Mouse (Mus musculus) hindbrain, embryonic 10.5 days (tissue): ENCODE measurements around the gene Prim1. TPM values are rescaled to one million over a fixed set of nuclear protein-coding genes. Genes with fewer than 3 reads are reported as not detected.

Experiments used
- DNase-seq: peaks from one replicate; pipeline ENCODE4 v3.0.0-alpha.2; 2017; ENCODE audit warnings: low spot score
- H3K27ac ChIP-seq: fragments of 300-500 bp; sonication (generic); 2 replicates; pipeline ENCODE4 v1.5.1; 2016; ENCODE audit warnings: mild to moderate bottlenecking, moderate library complexity
- H3K27me3 ChIP-seq: fragments of 300-500 bp; sonication (generic); 2 replicates; pipeline ENCODE4 v1.6.1; 2016; ENCODE audit warnings: mild to moderate bottlenecking; ENCODE audit not compliant: poor library complexity, insufficient read depth, severe bottlenecking
- H3K36me3 ChIP-seq: fragments of 300-500 bp; sonication (generic); 2 replicates; pipeline ENCODE4 v1.6.1; 2016; ENCODE audit warnings: mild to moderate bottlenecking, moderate library complexity
- H3K4me1 ChIP-seq: fragments of 300-500 bp; sonication (generic); replicated peaks from 2 replicates; pipeline ENCODE4 v1.6.1; 2016; ENCODE audit warnings: mild to moderate bottlenecking
- H3K4me3 ChIP-seq: fragments of 300-500 bp; sonication (generic); 2 replicates; pipeline ENCODE4 v1.5.1; 2016; ENCODE audit warnings: mild to moderate bottlenecking, moderate library complexity
- H3K9me3 ChIP-seq: fragments of 300-500 bp; sonication (generic); 2 replicates; pipeline ENCODE4 v1.6.1; 2016; ENCODE audit warnings: mild to moderate bottlenecking, moderate library complexity
- WGBS: fragments of 180-500 bp; shearing (Covaris S2); methylation state at CpG from one replicate; pipeline ENCODE4 v1.1.7; 2016; 5-methylcytosine and 5-hydroxymethylcytosine counted together
- polyA plus RNA-seq: library from polyadenylated mRNA; unstranded; fragments of >200 nt; fragmentation: Nextera tagmentation; extraction: Ambion mirVana; gene quantifications from 2 replicates; pipeline ENCODE4 v1.2.1, GENCODE M21; 2016

The Prim1 gene
- 82.4 and 108 TPM in 2 replicates for polyA plus RNA-seq

DNA sequence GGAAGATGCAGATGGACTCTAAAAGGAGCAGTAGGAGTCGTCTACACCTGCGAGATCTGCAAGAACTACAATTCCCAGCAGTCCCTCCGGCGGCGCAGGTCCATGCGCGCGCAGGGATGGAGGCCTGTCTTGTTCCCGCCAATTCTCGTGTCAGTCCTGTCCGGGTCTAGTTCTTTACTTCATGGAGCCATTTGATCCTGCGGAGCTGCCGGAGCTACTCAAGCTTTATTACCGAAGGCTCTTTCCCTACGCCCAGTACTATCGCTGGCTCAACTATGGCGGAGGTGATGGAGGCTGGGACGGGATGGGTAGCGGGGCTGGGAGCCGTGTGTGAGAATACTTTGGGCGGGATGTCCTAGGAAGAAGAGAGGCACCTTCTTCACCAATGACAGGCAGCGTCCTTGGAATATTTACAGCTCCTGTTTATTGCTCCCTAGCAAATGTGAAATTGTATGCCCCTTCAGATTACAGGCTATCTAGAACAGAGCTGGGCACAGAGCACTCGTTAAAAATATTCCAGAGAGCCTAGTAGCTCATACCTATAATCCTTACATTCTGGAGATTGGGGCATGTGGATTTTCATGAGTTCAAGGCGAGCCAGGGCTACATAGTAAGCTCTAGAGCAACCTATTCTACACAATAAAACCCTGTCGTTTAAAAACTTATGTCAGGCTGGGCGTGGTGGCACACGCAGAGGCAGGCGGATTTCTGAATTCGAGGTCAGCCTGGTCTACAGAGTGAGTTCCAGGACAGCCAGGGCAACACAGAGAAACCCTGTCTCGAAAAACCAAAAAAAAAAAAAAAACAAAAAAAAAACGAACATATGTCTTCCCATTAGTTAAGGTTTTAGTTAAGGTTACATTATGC, at the start of gene Prim1:
Gene Prim1 (plus strand): TSS at position 101 of the 867 bp plus-strand sequence.
- peak; percentile 89 for DNase-seq
- 6% methylated on average over 31 of the region's 31 CpGs for WGBS
- H3K4me3 ChIP-seq = peak within 1 kb of the TSS; percentile 64
- no peaks in the 10 kb centered on the region for H3K27me3 ChIP-seq
- peak within 1 kb of the TSS; percentile 90 for H3K27ac ChIP-seq
- H3K4me1 ChIP-seq = peaks cover 17% of the 10 kb centered on the region
- no peaks in the 10 kb centered on the region for H3K9me3 ChIP-seq
- H3K36me3 ChIP-seq = peaks cover 28% of the 10 kb centered on the region

DNA sequence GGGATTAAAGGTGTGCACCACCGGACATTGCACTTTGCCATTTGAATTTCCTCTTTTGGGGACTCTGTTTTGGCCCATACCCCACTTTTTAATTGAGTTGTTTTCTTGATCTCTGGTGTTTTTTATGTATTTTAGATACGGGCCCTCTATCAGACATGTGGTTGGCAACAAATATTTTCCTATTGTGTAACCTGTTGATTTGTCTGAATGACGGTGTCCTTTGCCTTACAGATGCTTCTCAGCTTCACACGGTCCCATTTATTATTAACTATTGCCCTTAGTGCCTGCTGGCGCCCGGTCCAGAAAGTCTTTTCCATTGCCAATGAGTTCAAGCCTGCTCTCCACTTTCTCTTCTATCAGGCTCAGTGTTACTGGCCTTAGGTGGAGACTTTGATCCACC, 48.5 kb upstream of the Prim1 start:
- H3K36me3 ChIP-seq = no peaks in the 10 kb centered on the region
- 90% methylated on average over 6 of the region's 6 CpGs for WGBS
- 0 out of 2 replicates have a peak, but pooled peaks cover 2% of the 10 kb centered on the region for H3K9me3 ChIP-seq
- no peak overlapping the region for H3K27ac ChIP-seq
- no peaks in the 10 kb centered on the region for H3K27me3 ChIP-seq
- no peak overlapping the region for H3K4me3 ChIP-seq
- H3K4me1 ChIP-seq = 0 out of 2 replicates have a peak, but pooled peaks cover 6% of the 10 kb centered on the region
- no peak for DNase-seq

DNA sequence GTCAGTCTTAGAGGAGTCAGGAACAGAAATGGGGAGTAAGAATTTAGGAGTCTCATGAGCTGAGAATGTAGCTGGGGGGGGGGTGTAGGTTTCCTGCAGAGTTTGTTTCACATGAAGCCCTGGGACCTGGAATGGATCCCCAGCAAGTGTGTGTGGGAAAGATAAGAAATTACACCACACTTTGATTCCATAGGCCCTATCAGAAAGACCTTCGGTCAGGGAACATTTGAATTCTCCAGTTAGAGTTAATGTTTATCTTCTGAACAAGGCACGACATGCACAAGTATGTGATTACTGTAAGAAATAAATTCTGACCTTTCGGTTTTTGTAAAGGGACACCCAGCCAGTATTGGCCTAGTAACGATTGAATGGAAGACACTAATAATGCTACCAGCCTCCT, 45.1 kb upstream of the Prim1 start:
- Histone ChIP-seq H3K36me3 (no peaks in the 10 kb centered on the region), H3K9me3 (no peaks in the 10 kb centered on the region), H3K4me3 (no peak overlapping the region), H3K4me1 (0 out of 2 replicates have a peak, but pooled peaks cover 6% of the 10 kb centered on the region), H3K27me3 (no peaks in the 10 kb centered on the region), H3K27ac (0 out of 2 replicates have a peak overlapping the region, but pooled peaks have one; percentile 23)
- 83% methylated on average over 4 of the region's 4 CpGs for WGBS
- no peak for DNase-seq

DNA sequence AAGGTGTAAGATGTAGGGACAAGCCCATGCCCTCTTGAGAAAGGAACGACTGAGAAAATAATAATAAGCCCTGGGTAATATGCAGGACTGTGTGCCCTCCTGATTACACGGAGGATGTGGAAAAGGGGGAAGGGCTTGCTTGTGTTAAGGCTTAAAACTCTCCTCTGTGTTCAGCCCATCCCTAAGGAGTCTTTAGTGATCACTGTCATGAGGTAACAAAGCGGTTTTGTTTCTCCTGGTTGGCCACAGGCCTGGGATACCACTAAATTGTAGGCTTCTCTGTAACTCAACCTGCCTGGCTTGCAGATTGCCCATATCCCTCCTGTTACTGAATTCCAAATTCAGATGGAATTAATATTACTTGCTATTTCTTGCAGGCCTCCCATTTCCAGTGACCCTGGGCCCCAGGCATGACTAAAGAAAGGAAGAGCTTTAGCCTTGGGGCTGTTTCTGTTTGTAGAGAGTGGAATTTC, 44.6 kb upstream of the Prim1 start:
- Histone ChIP-seq H3K36me3 (no peaks in the 10 kb centered on the region), H3K4me3 (no peak overlapping the region), H3K4me1 (0 out of 2 replicates have a peak, but pooled peaks cover 7% of the 10 kb centered on the region), H3K9me3 (no peaks in the 10 kb centered on the region), H3K27me3 (no peaks in the 10 kb centered on the region), H3K27ac (no peak overlapping the region)
- DNase-seq = no peak
- WGBS = 46% methylated on average over 3 of the region's 3 CpGs

DNA sequence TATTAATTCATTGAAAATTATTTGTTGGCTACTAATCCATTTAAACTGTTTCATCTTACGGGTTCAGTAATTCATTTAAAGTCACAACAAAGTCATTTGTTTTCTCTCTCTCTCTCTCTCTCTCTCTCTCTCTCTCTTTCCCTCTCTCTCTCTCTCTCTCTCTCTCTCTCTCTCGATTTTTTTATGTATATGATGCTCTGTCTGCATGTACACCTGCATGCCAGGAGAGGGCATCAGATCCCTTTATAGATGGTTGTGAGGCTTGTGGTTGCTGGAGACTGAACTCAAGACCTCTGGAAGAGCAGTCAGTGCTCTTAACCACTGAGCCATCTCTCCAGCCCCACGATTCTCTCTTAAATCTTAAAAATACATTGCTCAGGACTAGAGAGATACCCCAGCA, 43.8 kb upstream of the Prim1 start:
- no peaks in the 10 kb centered on the region for H3K9me3 ChIP-seq
- DNase-seq = no peak
- H3K36me3 ChIP-seq = no peaks in the 10 kb centered on the region
- H3K27me3 ChIP-seq = no peaks in the 10 kb centered on the region
- no peak overlapping the region for H3K4me3 ChIP-seq
- 79% methylated on average over 3 of the region's 3 CpGs for WGBS
- H3K27ac ChIP-seq = no peak overlapping the region
- H3K4me1 ChIP-seq = 0 out of 2 replicates have a peak, but pooled peaks cover 9% of the 10 kb centered on the region

DNA sequence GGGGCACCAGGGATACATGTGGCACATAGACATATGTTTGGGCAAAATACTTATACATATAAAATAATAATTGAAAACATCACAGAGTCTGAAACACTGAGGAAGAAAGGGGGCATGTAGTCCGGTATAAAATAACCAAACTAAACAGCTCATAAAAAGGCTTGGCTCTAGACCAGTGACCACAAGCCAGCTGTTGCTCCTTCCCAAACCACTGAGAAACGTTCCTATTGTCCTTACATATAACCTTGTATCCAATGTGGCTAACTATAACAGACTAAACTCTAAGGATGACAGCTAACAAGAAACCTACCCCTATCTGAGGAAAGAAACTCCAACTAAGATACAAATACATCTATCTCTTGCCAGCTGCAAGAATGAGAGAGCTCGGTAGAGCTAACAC, 40.9 kb upstream of the Prim1 start:
- Histone ChIP-seq H3K4me1 (0 out of 2 replicates have a peak, but pooled peaks cover 9% of the 10 kb centered on the region), H3K36me3 (no peaks in the 10 kb centered on the region), H3K9me3 (no peaks in the 10 kb centered on the region), H3K4me3 (no peak overlapping the region), H3K27me3 (no peaks in the 10 kb centered on the region), H3K27ac (no peak overlapping the region)
- WGBS = 80% methylated on average over 3 of the region's 3 CpGs
- no peak for DNase-seq

DNA sequence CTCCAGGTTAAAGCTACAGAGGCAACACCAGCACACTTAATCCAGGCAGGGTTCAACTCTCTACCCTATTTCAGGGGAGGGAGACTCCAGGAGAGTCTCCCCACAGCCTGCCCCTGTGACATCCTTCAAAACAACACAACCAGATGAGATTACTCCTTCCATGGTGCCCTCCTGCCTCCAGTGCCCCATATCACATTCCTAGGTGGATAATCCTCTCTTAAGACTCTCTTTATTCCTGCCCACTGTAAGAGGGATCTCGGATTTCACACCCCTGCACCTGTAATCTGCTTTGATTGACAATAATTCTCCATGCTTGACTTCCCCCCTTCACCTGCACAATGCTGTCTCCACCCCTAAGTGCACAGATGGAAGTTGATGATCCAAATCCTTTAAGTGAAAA, 39.5 kb upstream of the Prim1 start:
- Histone ChIP-seq H3K27ac (no peak overlapping the region), H3K4me3 (no peak overlapping the region), H3K4me1 (0 out of 2 replicates have a peak, but pooled peaks cover 5% of the 10 kb centered on the region), H3K9me3 (no peaks in the 10 kb centered on the region), H3K36me3 (no peaks in the 10 kb centered on the region), H3K27me3 (no peaks in the 10 kb centered on the region)
- no peak for DNase-seq
- 35% methylated on average over 1 of the region's 1 CpGs for WGBS

DNA sequence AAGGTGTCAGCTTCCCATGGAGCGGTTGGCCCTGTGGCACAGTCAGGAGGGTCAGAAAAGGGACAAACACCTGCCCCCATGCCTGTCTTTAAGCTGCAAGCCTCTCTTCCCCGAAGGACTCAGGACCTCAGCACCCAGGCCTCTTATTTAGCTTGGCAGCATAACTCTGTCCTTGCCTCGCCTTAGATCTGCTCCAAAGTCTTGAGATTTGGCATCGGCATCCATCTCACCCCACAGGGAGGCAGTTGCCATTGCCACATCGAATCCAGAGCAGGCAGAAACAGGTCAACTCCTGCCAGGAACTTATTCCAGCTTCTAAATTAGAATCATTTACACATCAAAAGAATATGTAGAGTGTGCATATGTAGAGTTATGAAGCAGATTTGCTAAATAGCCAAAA, 30.3 kb upstream of the Prim1 start:
- no peaks in the 10 kb centered on the region for H3K36me3 ChIP-seq
- H3K27me3 ChIP-seq = no peaks in the 10 kb centered on the region
- H3K4me1 ChIP-seq = peaks cover 29% of the 10 kb centered on the region
- H3K9me3 ChIP-seq = 0 out of 2 replicates have a peak, but pooled peaks cover 7% of the 10 kb centered on the region
- no peak for DNase-seq
- H3K27ac ChIP-seq = peak overlapping the region; percentile 89
- WGBS = 84% methylated on average over 5 of the region's 5 CpGs
- no peak overlapping the region for H3K4me3 ChIP-seq

DNA sequence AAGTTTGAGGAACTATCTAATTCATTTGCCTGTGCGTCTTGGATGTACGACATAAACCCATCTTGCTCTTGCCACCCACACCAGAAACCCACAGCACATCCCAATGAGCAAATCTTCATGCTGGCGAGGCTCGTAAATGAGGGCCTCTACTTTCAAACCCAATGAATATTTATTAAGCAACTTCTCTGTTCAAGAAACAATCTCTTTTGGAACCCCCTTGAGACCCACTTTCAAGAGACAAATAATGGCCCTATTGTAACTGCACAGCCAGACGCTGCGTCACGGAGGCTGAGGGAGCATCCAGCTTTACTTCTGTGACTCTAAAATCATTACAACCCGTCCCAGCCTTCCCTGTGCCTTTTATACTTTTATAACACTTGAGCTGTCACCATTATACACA, 29.4 kb upstream of the Prim1 start:
- DNase-seq = peak; percentile 45
- Histone ChIP-seq H3K27ac (peak overlapping the region; percentile 89), H3K4me1 (peaks cover 29% of the 10 kb centered on the region), H3K9me3 (0 out of 2 replicates have a peak, but pooled peaks cover 7% of the 10 kb centered on the region), H3K36me3 (no peaks in the 10 kb centered on the region), H3K4me3 (no peak overlapping the region; the same call in 1 of the 2 replicates), H3K27me3 (no peaks in the 10 kb centered on the region)
- 23% methylated on average over 8 of the region's 8 CpGs for WGBS

DNA sequence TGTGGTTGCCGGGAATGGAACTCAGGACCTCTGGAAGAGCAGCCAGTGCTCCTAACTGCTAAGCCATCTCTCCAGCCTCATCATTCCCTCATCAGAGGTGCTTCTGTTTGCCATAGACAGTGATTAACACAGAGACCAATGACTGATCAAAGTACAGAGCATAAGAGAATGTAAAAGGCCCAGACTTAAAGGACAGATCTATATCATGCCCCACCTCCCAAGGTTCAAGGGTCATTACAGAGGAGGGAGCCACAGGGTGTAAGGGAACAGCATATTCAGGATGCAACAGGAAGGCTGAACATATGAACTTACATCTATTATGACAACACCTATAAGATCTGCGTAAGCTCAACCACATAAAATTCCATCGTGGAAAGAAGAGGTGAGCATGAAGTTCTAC, 18.3 kb upstream of the Prim1 start:
- Histone ChIP-seq H3K27ac (no peak overlapping the region), H3K9me3 (no peaks in the 10 kb centered on the region), H3K4me1 (no peaks in the 10 kb centered on the region), H3K36me3 (no peaks in the 10 kb centered on the region), H3K27me3 (no peaks in the 10 kb centered on the region), H3K4me3 (no peak overlapping the region)
- DNase-seq = no peak
- 89% methylated on average over 3 of the region's 3 CpGs for WGBS

DNA sequence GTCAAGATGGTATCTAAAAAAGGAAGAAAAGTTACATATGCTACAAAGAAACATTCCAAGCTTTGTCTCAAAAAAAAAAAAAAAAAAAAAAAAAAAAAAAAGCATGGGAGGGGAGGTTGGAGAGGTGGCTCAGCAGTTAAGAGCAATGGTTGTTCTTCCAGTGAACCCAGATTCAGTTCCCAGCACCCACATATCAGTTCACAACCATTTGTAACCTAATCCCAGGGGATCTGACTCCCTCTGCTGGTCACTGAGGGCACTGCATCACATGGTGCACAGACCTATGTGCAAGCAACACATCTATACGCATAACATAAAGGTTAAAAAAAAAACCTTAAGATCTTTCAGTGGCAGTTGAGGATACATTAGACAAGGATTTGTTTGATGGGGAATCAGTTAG, 16.7 kb upstream of the Prim1 start:
- Histone ChIP-seq H3K27ac (no peak overlapping the region), H3K4me3 (no peak overlapping the region), H3K4me1 (no peaks in the 10 kb centered on the region), H3K27me3 (no peaks in the 10 kb centered on the region), H3K36me3 (no peaks in the 10 kb centered on the region), H3K9me3 (no peaks in the 10 kb centered on the region)
- DNase-seq = no peak
- WGBS = 97% methylated on average over 1 of the region's 1 CpGs

DNA sequence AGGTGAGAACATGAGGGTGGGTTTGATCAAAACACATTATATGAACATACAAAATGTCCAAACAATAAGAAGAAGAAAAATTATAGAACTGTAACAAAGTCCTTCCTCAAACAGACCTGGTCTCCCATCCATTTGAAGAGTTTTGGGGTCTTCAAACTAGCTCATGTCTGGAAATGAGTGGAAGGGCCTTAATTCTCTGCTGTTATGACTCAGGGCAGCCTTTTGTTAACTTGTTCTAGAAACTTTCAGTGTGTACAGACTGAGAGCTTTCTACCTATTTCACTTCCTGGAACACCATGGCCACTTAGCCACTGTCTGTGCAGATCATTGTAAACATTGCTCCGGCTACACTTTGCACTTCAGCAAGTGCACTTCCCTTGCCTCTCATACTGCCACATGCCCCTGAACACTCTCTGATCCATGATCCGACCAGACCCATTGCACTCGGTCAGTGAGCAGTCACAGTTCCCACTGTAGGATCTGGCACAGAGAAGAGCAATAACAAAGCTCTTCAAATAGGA, 11.6 kb upstream of the Prim1 start:
- Histone ChIP-seq H3K36me3 (no peaks in the 10 kb centered on the region), H3K4me3 (no peak overlapping the region), H3K4me1 (no peaks in the 10 kb centered on the region), H3K27me3 (no peaks in the 10 kb centered on the region), H3K27ac (no peak overlapping the region), H3K9me3 (no peaks in the 10 kb centered on the region)
- no peak for DNase-seq
- 83% methylated on average over 3 of the region's 3 CpGs for WGBS

DNA sequence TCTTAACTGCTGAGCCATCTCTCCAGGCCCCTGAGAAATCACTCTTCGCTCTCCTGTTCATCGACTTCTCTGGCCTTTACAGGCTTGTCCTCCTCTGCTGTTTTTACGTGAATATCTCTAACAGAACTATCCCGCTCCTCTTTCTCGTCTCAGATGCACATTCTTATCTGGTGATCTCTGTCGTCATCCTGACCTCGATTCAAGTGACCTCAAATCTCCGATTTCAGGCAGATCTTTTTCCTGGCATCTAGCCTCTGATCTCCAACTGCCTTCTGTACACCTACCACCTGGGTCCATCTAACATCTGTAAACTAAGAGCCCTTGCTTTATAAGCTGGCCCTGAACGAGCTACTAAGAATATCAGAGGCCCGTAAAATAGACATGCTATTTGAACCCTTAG, 10.1 kb upstream of the Prim1 start:
- H3K27me3 ChIP-seq = no peaks in the 10 kb centered on the region
- H3K36me3 ChIP-seq = no peaks in the 10 kb centered on the region
- WGBS = 87% methylated on average over 10 of the region's 10 CpGs

More for the DNA sequence above, 10.1 kb upstream of the Prim1 start:
- H3K9me3 ChIP-seq = no peaks in the 10 kb centered on the region
- H3K4me3 ChIP-seq = no peak overlapping the region
- no peaks in the 10 kb centered on the region for H3K4me1 ChIP-seq
- no peak overlapping the region for H3K27ac ChIP-seq
- no peak for DNase-seq
